Mouse (Mus musculus): ENCODE results near the gene Thoc7.
A peak's percentile ranks its signal among the peaks of the same experiment; 100 is the strongest.
"Not testable (repeated sequence)": the region's sequence is repeated elsewhere in the genome, so short reads cannot be mapped to it uniquely, and the experiment has no call there.

The Thoc7 gene

DNA sequence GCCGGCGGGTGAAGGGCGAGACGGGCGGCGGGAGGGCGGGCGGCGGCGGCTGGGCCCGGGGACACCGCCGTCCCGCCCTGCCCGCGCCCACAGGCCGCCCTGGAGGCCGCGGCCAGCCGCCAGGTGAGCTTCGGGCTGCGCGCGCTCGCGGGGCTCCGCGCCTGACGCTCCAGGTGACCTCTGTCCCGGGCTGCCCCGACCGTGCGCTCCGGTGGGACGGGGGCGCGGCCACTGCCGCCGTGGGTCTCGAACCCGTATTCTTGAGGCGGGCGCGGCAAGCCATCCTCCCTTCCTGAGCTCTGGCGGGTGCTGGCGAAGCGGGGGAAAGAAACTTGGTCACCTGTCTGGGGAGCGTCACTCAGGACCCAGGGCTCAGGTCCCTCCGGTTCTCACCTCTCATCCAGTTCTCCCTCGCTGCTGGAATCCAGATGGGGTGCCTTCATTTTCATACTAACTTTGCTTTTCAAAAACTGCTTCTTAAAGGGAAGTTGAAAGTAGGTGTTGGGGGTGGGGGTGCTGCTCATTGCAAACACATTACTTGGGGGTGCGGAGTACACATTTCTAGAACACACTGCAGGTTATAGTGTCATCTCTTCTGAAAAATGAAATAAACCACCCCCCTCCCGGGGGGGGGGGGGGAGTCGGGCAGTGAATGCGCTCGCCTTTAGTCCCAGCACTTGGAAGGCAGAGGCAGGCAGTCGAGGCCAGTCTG lies at the start of gene Thoc7, which contains the start of gene Atxn7:
Thoc7 (minus strand) TSS at position 452 of the 712 bp plus-strand sequence.
Atxn7 (plus strand) TSS at position 40 of the 712 bp plus-strand sequence.
- peak; percentile 23 to 31 for DNase-seq (ENCODE audit: low spot score in 2 of 2)

DNA sequence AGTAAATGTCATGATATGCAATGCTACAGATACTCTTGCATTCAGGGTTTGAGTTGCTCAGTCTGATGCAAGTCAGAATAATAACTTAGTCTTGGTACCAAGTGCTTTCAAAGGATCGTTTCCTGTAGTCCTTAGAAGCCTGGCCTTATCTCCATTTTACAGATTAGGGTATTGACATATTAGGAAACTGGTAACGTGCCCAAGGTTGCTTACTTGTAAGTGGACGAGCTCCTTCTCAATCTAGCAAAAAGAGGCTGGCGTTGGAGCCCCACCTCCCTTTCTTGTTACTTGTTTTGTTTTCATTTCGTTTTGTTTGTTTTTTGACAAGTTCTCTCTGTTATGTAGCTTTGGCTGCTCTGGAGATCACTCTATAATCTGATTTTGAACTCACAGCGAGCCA lies 48.1 kb upstream of the Thoc7 start:
- DNase-seq (ENCODE audit: low spot score in 2 of 2): no peak

DNA sequence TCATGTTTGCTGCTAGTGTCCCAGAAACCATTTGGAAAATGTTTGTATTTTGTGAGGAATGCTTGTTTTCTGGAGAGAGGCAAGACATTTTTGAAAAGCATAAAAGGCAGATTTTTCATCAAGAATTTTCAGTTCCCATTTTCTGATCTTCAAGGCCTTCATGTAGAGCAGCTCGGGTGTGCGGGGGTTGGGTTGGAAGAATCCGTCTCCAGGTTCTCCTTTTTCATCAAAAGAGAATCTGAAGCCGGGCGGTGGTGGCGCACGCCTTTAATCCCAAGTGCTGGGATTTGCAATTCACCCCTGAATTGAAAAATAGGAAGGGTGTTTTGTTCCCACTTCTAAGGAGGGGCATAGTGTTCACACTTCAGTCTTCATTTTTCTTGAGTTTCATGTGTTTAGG lies 41.1 kb upstream of the Thoc7 start:
- DNase-seq (ENCODE audit: low spot score in 2 of 2): no peak

DNA sequence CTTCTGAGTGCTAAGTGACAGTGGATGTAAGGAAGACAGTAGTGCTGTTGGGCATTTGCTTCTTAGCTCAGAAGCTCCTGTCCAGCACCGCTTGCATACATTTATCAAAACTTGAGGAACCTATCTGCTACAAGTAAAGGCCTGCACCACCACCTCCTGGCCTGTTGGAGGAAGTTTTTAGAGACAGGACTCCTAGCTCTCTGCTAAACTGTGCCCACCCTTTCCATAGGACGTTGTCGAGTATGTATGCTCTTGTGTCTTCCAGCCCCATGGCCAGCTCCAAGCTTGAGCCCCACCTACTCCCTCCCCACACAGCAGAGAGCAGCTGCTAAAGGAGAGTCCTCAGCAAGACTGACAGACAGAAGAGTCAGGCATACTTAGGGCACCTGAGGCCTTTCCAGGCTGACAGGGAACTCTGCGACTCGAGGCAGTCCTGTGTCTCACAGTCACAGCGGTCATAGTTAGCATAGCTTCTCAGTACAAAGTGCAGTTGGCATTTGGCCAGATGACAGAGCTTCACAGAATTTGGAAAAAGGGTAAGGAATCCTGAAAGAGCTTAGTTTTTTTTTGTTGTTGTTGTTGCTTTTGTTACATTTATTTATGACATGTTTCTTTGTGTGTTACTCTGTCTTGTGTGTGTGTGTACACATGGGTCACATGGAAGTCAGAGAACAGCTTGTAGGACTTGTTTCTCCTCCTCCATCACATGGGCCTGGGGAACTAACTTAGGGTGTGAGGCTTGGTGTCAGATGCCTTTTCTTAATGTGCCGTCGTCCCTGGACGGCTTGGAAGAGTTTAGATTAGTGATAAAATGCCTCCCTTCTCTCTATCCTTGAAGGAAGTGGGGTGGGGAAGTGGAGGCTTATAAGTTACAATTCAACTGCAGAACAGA lies 33.8 kb upstream of the Thoc7 start:
- no peak for DNase-seq (ENCODE audit: low spot score in 2 of 2)

DNA sequence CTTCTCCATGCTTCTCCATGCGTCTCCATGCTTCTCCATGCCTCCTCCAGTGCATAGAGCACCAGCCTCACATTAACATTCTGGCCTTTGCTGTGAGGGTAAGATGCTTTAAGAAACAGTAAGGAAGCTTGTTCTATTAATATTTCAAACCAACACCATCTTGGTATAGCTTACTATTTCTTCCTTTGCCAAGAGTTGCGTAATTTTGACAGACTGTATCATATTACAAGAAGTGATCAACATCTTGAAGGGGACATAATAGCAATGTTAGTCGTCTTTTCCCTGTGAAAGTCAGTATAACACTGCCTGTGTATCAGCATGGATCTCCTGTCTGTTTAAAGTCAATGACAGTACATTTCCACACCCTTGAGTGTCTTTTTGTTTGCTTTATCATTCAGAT lies 29.1 kb upstream of the Thoc7 start:
- DNase-seq (ENCODE audit: low spot score in 2 of 2): no peak

DNA sequence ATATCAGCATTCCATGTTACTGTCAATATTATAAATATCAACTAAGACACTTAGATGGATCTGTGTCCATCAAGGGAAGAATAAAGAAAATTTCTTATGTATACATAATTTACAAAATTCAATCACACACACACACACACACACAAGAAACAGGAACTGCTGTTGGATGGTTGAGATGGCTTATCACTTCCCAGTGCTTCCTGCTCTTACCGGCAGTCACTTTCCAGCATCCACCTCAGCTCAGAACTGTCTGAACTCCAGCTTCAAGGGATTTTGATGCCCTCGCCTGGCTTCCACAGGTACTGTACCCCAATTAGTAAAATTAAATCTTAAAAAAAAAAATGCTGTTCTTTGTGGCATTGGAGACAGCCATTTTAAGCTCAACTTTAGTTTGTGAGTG lies 26.7 kb upstream of the Thoc7 start:
- no peak for DNase-seq (ENCODE audit: low spot score in 2 of 2)

DNA sequence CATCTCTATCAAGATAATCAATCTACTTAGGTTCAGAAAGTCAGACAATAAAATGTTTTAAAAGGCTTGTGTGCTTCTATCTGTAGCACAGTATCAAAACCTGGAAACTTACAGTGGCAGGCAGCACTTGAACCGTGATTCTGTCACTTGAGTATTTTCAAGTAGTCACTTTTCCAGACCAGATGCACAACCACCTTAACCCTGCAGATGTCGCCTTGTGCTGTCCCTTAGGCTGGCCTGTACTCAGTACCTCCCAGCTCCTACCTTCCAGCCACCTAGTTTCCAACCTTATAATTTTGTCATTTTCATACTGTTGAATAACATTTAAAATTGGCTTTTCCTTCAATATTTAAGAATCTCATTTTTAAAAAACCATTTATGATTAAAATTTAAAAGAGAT lies 20.5 kb upstream of the Thoc7 start:
- DNase-seq (ENCODE audit: low spot score in 2 of 2): no peak

DNA sequence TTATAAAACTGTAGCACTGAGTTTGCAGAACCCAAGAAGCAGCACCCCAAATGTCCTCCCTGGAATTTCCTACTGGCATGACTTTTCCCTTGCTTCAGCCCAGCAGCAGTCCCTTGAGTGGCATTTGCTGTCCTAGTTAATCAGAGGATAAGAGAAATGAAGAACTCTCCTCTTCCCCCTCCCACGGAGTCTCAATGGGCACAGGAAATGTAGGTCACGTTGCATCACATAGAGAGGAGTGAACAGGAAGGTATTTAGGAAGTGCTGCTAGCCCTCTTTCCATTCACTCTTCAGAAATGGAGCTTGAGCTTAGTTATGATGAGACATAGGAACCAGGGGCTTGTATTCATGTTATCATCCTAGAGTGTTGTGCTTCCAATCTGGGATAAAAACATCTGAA lies 19.6 kb upstream of the Thoc7 start:
- DNase-seq (ENCODE audit: low spot score in 2 of 2): peak in 1 of 2 experiments; percentile 7

DNA sequence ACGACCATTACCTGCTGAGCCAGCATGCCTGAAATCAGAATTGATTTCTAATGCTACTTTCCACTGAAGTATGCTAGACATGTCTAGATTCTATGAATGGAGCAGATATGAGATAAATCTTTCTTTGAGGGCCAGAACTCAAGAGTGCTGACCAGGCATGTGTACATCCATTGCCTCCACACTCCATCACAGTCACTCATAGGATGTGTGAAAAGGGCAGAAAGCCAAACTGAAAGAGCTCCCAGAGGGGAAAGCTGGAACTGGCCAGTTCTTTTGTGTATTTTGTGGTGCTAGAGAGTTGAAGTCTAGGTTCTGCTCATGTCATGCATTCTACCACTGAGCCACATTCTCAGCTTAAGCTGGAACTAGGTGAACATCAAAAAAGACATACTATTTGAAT lies 15.8 kb upstream of the Thoc7 start:
- no peak for DNase-seq (ENCODE audit: low spot score in 2 of 2)

DNA sequence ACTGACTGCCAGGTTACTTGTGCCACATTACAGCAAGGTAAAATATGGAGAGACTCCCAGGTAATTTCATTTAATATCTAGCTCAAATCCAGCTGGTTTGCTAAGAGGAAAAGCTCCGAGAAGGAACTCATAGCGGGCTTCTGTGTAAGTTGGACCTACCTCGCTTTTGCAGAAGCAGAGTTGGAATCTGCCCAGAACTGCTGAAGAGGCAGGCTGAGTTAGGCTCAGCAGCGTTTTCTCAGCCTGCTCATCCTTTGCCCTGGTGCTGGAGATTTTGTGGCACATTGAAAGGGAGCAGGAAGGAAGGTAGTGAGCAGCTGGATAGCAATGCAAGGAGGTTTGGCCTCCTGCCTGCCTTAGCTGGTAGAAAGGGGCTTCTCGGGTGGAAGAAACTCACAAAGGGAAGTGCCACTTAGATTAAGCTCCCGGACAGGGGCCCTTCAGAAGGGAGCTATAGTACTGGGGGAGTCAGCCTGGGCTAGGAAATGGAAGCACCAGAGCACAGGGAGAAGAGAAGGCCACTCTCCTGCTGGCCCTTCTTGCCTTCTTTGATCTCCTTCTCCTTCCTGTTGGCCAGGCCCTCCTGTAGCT lies 10.1 kb upstream of the Thoc7 start:
- DNase-seq (ENCODE audit: low spot score in 2 of 2): no peak

DNA sequence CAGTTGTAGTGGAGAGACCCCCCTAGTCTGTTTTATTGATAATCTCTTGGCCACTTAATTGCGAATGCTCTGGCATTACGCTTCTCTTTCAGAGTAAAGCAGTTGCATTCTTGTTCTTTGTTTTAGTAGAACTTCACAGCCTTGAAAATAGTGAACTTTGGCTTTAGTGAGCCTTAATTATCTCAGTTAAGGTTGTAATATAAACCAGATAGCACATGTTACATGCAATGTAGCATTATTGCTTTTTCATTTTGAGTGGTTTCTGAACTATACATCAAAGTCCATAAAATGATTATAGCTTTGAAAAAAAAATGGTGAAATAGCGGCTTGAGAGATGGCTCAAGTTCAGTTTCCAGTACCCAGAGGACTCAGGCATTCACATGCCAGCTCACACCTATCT lies 8.9 kb upstream of the Thoc7 start:
- no peak for DNase-seq (ENCODE audit: low spot score in 2 of 2)

DNA sequence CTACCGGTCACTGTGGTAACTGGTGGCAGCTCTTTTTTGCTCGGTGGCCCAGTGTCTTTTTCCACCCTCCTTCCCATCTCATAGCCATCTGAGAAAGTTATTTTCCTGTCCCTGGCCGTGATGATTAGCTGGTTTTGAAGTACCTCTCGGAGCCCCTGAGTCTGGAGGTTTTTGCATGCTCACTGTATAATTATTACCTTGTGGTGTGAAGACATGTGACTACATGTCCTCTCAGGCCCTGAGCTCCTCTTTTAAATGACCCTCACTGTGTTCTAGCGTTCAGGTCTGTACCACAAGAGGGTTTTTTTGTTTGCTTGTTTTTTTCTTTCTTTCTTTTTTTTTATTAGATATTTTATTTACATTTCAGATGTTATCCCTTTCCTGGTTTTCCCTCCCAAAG lies 6.8 kb upstream of the Thoc7 start:
- DNase-seq (ENCODE audit: low spot score in 2 of 2): no peak

DNA sequence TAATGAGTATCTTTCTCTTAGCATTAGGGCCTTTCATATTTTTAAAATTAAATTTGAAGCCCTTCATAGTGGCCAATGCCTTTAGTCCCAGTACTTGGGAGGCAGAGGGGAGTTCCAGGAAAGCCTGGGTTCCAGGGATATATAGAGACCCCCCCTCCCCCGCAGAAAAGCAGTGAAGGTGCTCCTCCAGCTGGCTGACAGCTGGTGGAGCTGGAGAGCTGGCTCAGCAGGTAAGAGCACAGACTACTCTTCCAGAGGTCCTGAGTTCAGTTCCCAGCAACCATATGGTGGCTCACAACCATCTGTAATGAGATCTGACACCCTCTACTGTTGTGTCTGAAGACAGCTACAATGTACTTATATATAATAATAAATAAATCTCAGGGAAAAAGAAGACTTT lies 6.0 kb upstream of the Thoc7 start:
- DNase-seq (ENCODE audit: low spot score in 2 of 2): no peak

DNA sequence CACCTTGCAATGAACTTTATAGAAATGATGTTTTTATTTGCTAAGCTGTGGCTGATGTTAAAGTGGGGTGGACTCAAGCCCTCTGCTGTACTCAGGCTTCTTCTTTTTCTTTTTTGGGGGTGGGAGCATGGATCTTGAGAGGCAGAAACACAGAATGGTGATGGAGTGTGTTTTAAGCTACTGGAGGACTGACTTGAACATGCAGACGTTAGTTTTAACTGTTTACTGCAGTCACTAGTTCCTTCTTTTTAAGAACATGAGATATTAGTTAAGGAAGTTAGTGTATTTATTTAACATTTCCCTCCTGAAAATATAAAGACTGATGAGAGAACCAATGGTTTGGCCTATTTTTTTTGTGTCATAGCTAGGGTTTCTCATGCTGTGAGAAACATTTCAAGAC lies 1.9 kb upstream of the Thoc7 start:
- no peak for DNase-seq (ENCODE audit: low spot score in 2 of 2)

DNA sequence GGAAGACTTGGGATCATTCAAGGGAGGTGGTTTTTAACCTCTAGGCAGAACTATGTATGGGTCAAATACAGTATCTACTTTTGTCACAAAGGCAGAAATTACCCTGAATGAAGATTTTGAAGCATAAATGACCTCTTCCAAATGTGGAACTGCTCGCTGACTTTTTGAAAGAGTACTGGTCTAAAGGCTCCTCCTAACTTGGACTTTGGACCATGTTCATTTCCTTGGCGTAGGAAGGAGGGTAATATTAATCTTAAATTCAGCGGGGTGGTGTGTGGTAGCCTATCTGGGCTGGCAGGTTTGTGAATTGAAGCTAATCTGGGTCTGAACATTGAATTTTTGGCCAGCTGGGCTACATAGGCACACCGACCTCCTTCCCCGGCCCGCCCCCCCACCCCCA lies 824 bp upstream of the Thoc7 start:
- no peak for DNase-seq (ENCODE audit: low spot score in 2 of 2)

DNA sequence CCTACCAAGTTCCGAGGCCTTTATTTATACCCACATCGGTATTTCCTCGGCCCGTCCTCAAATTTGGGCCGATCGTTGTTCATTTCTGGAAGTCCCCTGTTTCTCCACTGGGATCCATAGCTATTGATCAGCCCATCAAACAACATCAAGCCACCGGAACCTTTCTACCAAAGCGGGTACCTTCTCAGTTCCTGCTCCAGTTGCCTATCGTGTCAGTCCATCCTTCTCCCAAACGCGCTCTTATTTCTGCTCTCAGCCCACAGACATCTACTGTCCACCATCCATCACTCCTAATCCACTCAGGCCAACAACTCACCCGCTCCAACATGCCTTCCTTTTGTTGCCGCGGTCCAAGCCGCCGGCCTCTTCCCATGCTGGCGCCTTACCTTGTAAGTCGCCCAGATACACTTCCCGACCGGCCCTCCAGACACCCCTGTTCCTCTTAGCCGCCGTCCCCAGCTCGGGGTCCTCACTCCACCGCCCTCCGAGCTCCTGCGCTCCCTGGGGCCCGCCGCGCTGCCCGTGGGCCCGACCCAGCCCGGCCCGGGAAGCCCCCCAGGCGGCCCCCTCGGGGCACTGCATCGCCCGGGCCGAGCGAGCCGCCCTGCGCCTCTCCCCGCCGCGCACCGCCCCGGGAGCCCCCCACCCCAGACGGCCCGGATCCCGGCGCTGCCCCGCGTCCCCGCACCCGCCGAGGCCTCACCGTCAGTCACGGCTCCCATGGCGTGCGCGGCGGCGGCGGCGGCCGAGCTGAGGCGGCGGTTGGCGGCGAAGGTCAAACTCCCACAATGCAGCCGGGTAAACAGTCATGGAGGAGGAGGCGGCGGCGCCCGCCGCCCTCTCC lies 948 bp downstream of the Thoc7 start:
- peak; percentile 45 to 68 for DNase-seq (ENCODE audit: low spot score in 2 of 2)

DNA sequence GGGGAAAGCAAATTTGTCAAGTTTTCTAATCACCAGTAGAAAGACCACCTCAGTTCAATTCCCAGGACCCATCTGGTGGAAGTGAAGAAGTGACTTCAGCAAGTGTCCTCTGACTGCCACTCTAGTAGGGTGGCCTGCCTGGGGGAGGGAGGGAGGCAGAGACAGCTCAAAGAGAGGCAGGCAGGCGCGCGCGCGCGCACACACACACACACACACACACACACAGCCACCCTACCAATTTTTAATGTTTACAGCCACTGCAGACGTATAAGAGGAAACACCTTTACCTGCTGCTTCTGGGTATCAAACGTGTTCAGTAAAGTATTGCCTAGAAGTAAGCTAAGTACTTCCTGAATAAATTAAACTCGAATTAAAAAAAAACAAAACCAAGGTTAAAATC lies 1.6 kb downstream of the Thoc7 start:
- peak; percentile 12 to 14 for DNase-seq (ENCODE audit: low spot score in 2 of 2)

DNA sequence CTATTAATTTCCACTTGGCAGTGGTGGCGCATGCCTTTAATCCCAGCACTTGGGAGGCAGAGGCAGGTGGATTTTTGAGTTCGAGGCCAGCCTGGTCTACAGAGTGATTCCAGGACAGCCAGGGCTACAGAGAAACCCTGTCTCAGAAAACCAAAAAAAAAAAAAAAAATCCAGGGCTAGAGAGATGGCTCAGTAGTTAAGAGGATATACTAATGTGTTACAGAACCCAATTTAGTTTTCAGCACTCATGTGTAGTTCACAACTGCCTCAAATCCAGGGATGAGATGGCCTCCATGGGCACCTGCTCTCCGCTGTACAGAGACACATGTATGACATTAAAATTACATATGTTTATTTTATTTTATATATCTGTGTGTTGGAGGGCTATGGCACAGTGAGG lies 9.5 kb downstream of the Thoc7 start:
- not testable (repeated sequence) for DNase-seq (ENCODE audit: low spot score in 2 of 2)

DNA sequence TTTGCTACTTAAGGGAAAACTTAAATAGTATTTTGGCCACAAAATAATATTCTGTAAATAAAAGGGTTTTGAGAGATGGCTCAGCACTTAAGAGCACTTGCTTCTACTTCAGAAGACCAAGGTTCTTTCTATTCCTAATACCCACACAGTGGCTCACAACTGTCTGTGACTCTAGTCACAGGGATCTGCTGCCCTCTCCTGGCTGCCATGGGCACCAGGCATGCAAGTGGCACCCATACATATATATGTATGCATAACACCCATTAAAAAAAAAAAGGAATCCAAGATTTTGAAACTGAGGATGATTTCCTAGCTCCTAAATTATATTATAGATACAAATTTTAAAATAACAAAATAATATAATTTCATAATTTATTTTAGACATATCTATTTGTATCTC lies 11.3 kb downstream of the Thoc7 start:
- no peak for DNase-seq (ENCODE audit: low spot score in 2 of 2)

DNA sequence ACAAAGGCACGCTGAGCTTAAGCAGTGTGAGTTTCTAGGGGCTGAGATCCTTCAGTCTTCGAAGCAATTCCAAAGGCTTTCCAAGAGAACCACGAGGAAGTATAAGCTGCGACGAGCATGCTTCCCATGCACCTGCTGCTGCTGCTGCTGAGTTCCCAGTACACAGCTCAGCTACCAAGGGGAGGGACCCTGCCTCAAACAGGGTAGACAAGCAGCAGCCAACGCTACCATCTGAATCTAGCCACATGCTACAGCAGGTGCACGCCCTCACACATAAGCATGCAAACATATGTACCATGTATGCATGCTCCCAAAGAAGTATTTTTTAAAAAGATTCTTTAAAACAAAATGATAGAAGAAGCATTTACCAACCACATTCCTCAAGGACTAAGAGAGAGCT lies 13.3 kb downstream of the Thoc7 start:
- DNase-seq (ENCODE audit: low spot score in 2 of 2): no peak

DNA sequence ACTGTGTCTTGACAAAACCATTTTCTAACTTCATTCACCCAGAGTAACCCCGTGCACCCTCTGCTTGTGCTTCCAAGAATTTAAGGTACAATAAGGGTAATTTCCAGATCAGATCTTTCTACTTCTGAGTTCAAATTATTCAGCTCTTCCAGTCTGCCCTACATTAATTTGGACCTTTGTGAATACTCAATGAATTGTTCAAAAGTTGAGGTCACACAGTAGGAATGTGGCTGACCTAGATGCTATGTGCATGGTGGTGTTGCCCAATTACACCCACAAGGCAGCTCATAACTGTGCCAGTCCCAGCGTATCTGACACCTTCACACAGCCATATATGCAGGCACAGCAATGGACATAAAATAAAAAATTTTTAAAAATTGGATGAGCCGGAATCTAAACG lies 17.0 kb downstream of the Thoc7 start:
- no peak for DNase-seq (ENCODE audit: low spot score in 2 of 2)

DNA sequence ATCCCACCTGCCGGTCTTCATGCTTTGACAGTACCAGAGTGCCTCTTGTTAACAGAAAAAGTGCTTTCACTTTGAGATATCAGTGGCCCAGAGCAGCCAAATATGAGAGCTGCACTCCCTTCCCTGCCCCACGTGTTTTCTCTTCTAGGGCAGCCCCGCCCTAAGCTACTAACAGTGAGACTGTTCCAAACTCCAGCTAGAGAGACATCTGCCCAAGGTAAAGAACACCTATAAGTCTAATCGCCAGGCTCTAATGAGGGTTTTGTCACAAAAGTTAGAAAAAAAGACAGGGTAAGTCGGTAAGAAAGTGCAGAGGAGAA lies 27.6 kb downstream of the Thoc7 start:
- no peak for DNase-seq (ENCODE audit: low spot score in 2 of 2)

Data from right cerebral cortex, adult 2 months (tissue).